Mouse (Mus musculus) liver, adult 2 months (tissue): ENCODE data around the gene Pet100. TPM values are rescaled to one million over a fixed set of nuclear protein-coding genes. Genes with fewer than 3 reads are reported as not detected.

ENCODE experiments used
- DNase-seq: peaks from one replicate; pipeline ENCODE4 v3.0.0-alpha.2; 2011; ENCODE audit warnings: low read depth, low spot score; ENCODE audit errors: extremely low read depth
- H3K27ac ChIP-seq: fragments of 200-500 bp; replicated peaks from 2 replicates; pipeline ENCODE4 v1.5.1; 2012; ENCODE audit warnings: low read depth, mild to moderate bottlenecking, control low read depth, inconsistent platforms, low read length; ENCODE audit not compliant: insufficient read depth
- H3K27me3 ChIP-seq: fragments of 200-500 bp; 2 replicates; pipeline ENCODE4 v1.6.1; 2012; ENCODE audit warnings: mild to moderate bottlenecking, moderate library complexity, low read length, inconsistent platforms; ENCODE audit not compliant: control insufficient read depth, insufficient read depth
- H3K36me3 ChIP-seq: fragments of 200-500 bp; 2 replicates; pipeline ENCODE4 v1.6.1; 2012; ENCODE audit warnings: low read length, inconsistent platforms; ENCODE audit not compliant: control insufficient read depth, insufficient read depth
- H3K4me1 ChIP-seq: fragments of 200-500 bp; 2 replicates; pipeline ENCODE4 v1.6.1; 2011; ENCODE audit warnings: low read length; ENCODE audit not compliant: control insufficient read depth, insufficient read depth
- H3K4me3 ChIP-seq: fragments of 200-500 bp; 2 replicates; pipeline ENCODE4 v1.5.1; 2011; ENCODE audit warnings: low read depth, mild to moderate bottlenecking, control low read depth, low read length, moderate library complexity; ENCODE audit not compliant: insufficient read depth
- H3K79me2 ChIP-seq: fragments of 200-500 bp; 2 replicates; pipeline ENCODE4 v1.6.1; 2012; ENCODE audit warnings: inconsistent platforms, mild to moderate bottlenecking, low read length, moderate library complexity; ENCODE audit not compliant: control insufficient read depth, insufficient read depth
- H3K9ac ChIP-seq: fragments of 200-500 bp; 2 replicates; pipeline ENCODE4 v1.6.1; 2012; ENCODE audit warnings: low read depth, mild to moderate bottlenecking, control low read depth, inconsistent platforms, low read length
- CTCF ChIP-seq: fragments of 200-500 bp; IDR thresholded peaks from 2 replicates; pipeline ENCODE4 v1.5.1; 2011; ENCODE audit warnings: low read depth, low read length, control low read depth
- POLR2A ChIP-seq: fragments of 200-500 bp; IDR thresholded peaks from 2 replicates; pipeline ENCODE4 v1.6.1; 2011; ENCODE audit warnings: low read length, control low read depth; ENCODE audit not compliant: insufficient read depth; ENCODE audit errors: extremely low read depth
- WGBS: fragments of 180-500 bp; shearing (Covaris S2); methylation state at CpG from one replicate; pipeline ENCODE4 v1.1.7; 2018; 5-methylcytosine and 5-hydroxymethylcytosine counted together
- polyA plus RNA-seq: library from polyadenylated mRNA; depleted of rRNA; stranded (reverse); fragments of >200 nt; gene quantifications from 2 replicates; pipeline ENCODE4 v1.2.3, GENCODE M21; 2012
- total RNA-seq: library from RNA; depleted of rRNA; stranded (reverse); fragments of >200 nt; gene quantifications from 2 replicates; pipeline ENCODE4 v1.2.3, GENCODE M21; 2014

The Pet100 gene
- total and polyA plus RNA-seq, 2 experiments, result 12.8 to 26.1 TPM

GRCm38 (mm10) chr8:3607822-3608221, 13.5 kb upstream of the Pet100 start:
- H3K79me2 ChIP-seq, result no peaks in the 10 kb centered on the region
- DNase-seq, result no peak
- no peak overlapping the region for H3K27ac ChIP-seq
- no peak overlapping the region for H3K4me3 ChIP-seq
- H3K36me3 ChIP-seq, result peaks cover 10% of the 10 kb centered on the region
- no peak overlapping the region for H3K9ac ChIP-seq
- no peak for TF ChIP-seq POLR2A
- TF ChIP-seq CTCF, result no peak
- WGBS, result 91% methylated on average over 7 of the region's 7 CpGs
- H3K27me3 ChIP-seq, result no peaks in the 10 kb centered on the region
- H3K4me1 ChIP-seq, result peaks cover 9% of the 10 kb centered on the region

GRCm38 (mm10) chr8:3609046-3609815, 12.1 kb upstream of the Pet100 start:
- 45% methylated on average over 12 of the region's 12 CpGs for WGBS

GRCm38 (mm10) chr8:3609816-3610150, 11.6 kb upstream of the Pet100 start:
- H3K79me2 ChIP-seq, result no peaks in the 10 kb centered on the region
- H3K27ac ChIP-seq, result peak overlapping the region; percentile 49
- H3K36me3 ChIP-seq, result peaks cover 8% of the 10 kb centered on the region; the same call in 1 of the 2 replicates
- TF ChIP-seq POLR2A, result no peak
- no peak for TF ChIP-seq CTCF
- H3K4me3 ChIP-seq, result no peak overlapping the region
- H3K9ac ChIP-seq, result no peak overlapping the region
- 57% methylated on average over 6 of the region's 6 CpGs for WGBS
- peak; percentile 67 for DNase-seq
- no peaks in the 10 kb centered on the region for H3K27me3 ChIP-seq
- peaks cover 9% of the 10 kb centered on the region for H3K4me1 ChIP-seq

More at GRCm38 (mm10) chr8:3609046-3609815, 12.1 kb upstream of the Pet100 start:
- Histone ChIP-seq H3K9ac (no peak overlapping the region), H3K4me1 (peaks cover 9% of the 10 kb centered on the region), H3K27ac (peak overlapping the region; percentile 49), H3K79me2 (no peaks in the 10 kb centered on the region), H3K36me3 (peaks cover 6% of the 10 kb centered on the region; the same call in 1 of the 2 replicates), H3K4me3 (no peak overlapping the region), H3K27me3 (no peaks in the 10 kb centered on the region)
- peak; percentile 85 for DNase-seq
- TF ChIP-seq POLR2A (no peak), CTCF (no peak)

GRCm38 (mm10) chr8:3622119-3622518, 771 bp downstream of the Pet100 start:
- Histone ChIP-seq H3K79me2 (peaks cover 4% of the 10 kb centered on the region; the same call in 1 of the 2 replicates), H3K4me3 (no peak overlapping the region), H3K4me1 (no peaks in the 10 kb centered on the region; the same call in 1 of the 2 replicates), H3K27ac (no peak overlapping the region), H3K27me3 (no peaks in the 10 kb centered on the region), H3K36me3 (peaks cover 3% of the 10 kb centered on the region; the same call in 1 of the 2 replicates), H3K9ac (no peak overlapping the region)
- TF ChIP-seq CTCF, result no peak
- WGBS, result 58% methylated on average over 8 of the region's 8 CpGs
- no peak for DNase-seq

- Histone ChIP-seq H3K27me3 (no peaks in the 10 kb centered on the region), H3K36me3 (no peaks in the 10 kb centered on the region), H3K4me1 (peaks cover under 1% of the 10 kb centered on the region), H3K9ac (no peak within 1 kb of the TSS), H3K79me2 (peaks cover 4% of the 10 kb centered on the region; the same call in 1 of the 2 replicates), H3K4me3 (no peak within 1 kb of the TSS), H3K27ac (no peak within 1 kb of the TSS)
- no peak for DNase-seq
- 82% methylated on average over 1 of the region's 1 CpGs for WGBS
- no peak for TF ChIP-seq POLR2A
- TF ChIP-seq CTCF, result no peak
Measured at GRCm38 (mm10) chr8:3625445-3625844, 4.1 kb downstream of the Pet100 start, which contains the start of gene Pcp2. Pcp2 (minus strand) TSS chr8:3625545.

GRCm38 (mm10) chr8:3626971-3627370, 5.6 kb downstream of the Pet100 start:
- WGBS, result 47% methylated on average over 5 of the region's 5 CpGs
- no peaks in the 10 kb centered on the region for H3K79me2 ChIP-seq
- H3K4me1 ChIP-seq, result peaks cover 4% of the 10 kb centered on the region
- H3K4me3 ChIP-seq, result no peak overlapping the region
- DNase-seq, result no peak
- H3K27me3 ChIP-seq, result no peaks in the 10 kb centered on the region
- H3K9ac ChIP-seq, result no peak overlapping the region
- H3K27ac ChIP-seq, result no peak overlapping the region
- H3K36me3 ChIP-seq, result no peaks in the 10 kb centered on the region
- TF ChIP-seq CTCF, result no peak
- TF ChIP-seq POLR2A, result no peak
